Mouse (Mus musculus) stomach, postnatal 0 days (tissue): ENCODE results near the gene Acbd6. TPM values are rescaled to one million over a fixed set of nuclear protein-coding genes. Genes with fewer than 3 reads are reported as not detected.
A peak's percentile ranks its signal among the peaks of the same experiment; 100 is the strongest.

ENCODE experiments used
- ATAC-seq: fragments of 200-750 bp; cut with Nextera tagmentation; 2 replicates; pipeline ENCODE4 v1.8.0; 2017; ENCODE audit not compliant: low FRiP score, low TSS enrichment
- DNase-seq: peaks from one replicate; pipeline ENCODE4 v3.0.0-alpha.2; 2016; ENCODE audit warnings: low spot score
- H3K27ac ChIP-seq: fragments of 300-500 bp; sonication (generic); replicated peaks from 2 replicates; pipeline ENCODE4 v1.5.1; 2014; ENCODE audit warnings: mild to moderate bottlenecking, control low read depth
- H3K27me3 ChIP-seq: fragments of 300-500 bp; sonication (generic); 2 replicates; pipeline ENCODE4 v1.6.1; 2014; ENCODE audit warnings: low read length; ENCODE audit not compliant: control insufficient read depth, insufficient read depth
- H3K36me3 ChIP-seq: fragments of 300-500 bp; sonication (generic); 2 replicates; pipeline ENCODE4 v1.6.1; 2014; ENCODE audit warnings: low read length, mixed read lengths; ENCODE audit not compliant: control insufficient read depth, insufficient read depth
- H3K4me1 ChIP-seq: fragments of 300-500 bp; sonication (generic); replicated peaks from 2 replicates; pipeline ENCODE4 v1.6.1; 2014; ENCODE audit warnings: antibody characterized with exemption; ENCODE audit not compliant: control insufficient read depth, insufficient read depth
- H3K4me2 ChIP-seq: fragments of 300-500 bp; sonication (generic); replicated peaks from 2 replicates; pipeline ENCODE4 v1.6.1; 2014; ENCODE audit warnings: low read depth, mild to moderate bottlenecking, control low read depth, moderate library complexity
- H3K4me3 ChIP-seq: fragments of 300-500 bp; sonication (generic); 2 replicates; pipeline ENCODE4 v1.5.1; 2014; ENCODE audit warnings: low read depth, low read length, control low read depth
- H3K9ac ChIP-seq: fragments of 300-500 bp; sonication (generic); 2 replicates; pipeline ENCODE4 v1.6.1; 2014; ENCODE audit warnings: mild to moderate bottlenecking, low read length, control low read depth, mixed read lengths
- H3K9me3 ChIP-seq: fragments of 300-500 bp; sonication (generic); 2 replicates; pipeline ENCODE4 v1.6.1; 2016; ENCODE audit warnings: low read length; ENCODE audit not compliant: control insufficient read depth
- CTCF ChIP-seq: IDR thresholded peaks from 2 replicates; pipeline ENCODE4 v1.5.1; 2016; ENCODE audit warnings: antibody characterized with exemption, low read depth, mild to moderate bottlenecking, moderate library complexity
- EP300 ChIP-seq: optimal IDR thresholded peaks from 2 replicates; pipeline ENCODE3; 2016; ENCODE audit warnings: antibody characterized with exemption
- WGBS: fragments of 180-500 bp; shearing (Covaris S2); extraction: QIAGEN DNeasy Blood & Tissue Kit; methylation state at CpG from one replicate; pipeline ENCODE4 v1.1.7; 2014; 5-methylcytosine and 5-hydroxymethylcytosine counted together
- polyA plus RNA-seq: library from polyadenylated mRNA; unstranded; fragments of >200 nt; fragmentation: Nextera tagmentation; extraction: Ambion mirVana; gene quantifications from 2 replicates; pipeline ENCODE4 v1.2.1, GENCODE M21; 2015

The Acbd6 gene
- polyA plus RNA-seq, 1 experiment from 2014 or later: 55.9 TPM

- H3K4me2 ChIP-seq: no peak overlapping the region
- H3K36me3 ChIP-seq: no peaks in the 10 kb centered on the region
- peaks cover 3% of the 10 kb centered on the region; the same call in 1 of the 2 replicates for H3K27me3 ChIP-seq
- no peaks in the 10 kb centered on the region for H3K4me1 ChIP-seq
- H3K4me3 ChIP-seq: no peak overlapping the region
- DNase-seq (peak; percentile 77), ATAC-seq (no peak)
- H3K27ac ChIP-seq: no peak overlapping the region
- WGBS: 2% methylated on average over 13 of the region's 13 CpGs
- TF ChIP-seq EP300 (no peak), CTCF (no peak)
- no peaks in the 10 kb centered on the region for H3K9me3 ChIP-seq
- no peak overlapping the region for H3K9ac ChIP-seq
These were observed 164.3 kb downstream of the Acbd6 start for GRCm38 (mm10) chr1:155722185-155722584.

GRCm38 (mm10) chr1:155724301-155724700, 166.4 kb downstream of the Acbd6 start:
- no peaks in the 10 kb centered on the region for H3K9me3 ChIP-seq
- H3K4me2 ChIP-seq: no peak overlapping the region
- no peaks in the 10 kb centered on the region for H3K4me1 ChIP-seq
- H3K4me3 ChIP-seq: no peak overlapping the region
- ATAC-seq (no peak), DNase-seq (no peak)
- H3K36me3 ChIP-seq: no peaks in the 10 kb centered on the region
- TF ChIP-seq EP300: no peak
- no peak for TF ChIP-seq CTCF
- H3K27ac ChIP-seq: no peak overlapping the region
- peaks cover 3% of the 10 kb centered on the region; the same call in 1 of the 2 replicates for H3K27me3 ChIP-seq
- whole genome bisulfite sequencing: 67% methylated on average over 3 of the region's 3 CpGs
- no peak overlapping the region for H3K9ac ChIP-seq

DNA sequence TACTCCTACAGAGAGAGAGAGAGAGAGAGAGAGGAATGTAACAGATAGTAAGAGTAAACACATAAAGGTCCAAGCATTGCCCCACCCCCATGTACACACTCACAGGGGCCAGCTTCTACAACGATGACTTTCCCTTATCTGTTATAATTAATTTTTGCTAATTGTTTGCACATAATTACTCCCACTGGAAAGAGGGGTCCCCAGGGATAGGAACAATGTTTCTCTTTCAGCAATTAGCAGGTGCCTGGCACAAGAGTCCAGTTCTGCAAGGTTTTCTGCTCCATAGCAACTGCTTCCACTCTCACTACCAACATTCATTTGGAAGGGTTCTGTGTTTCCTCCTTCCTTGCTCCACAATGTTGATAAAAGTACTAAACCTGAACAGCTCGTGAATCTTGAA, 168.0 kb downstream of the Acbd6 start:
- DNase-seq: no peak
- no peaks in the 10 kb centered on the region for H3K9me3 ChIP-seq
- no peak overlapping the region for H3K4me2 ChIP-seq
- TF ChIP-seq EP300 (no peak), CTCF (no peak)
- no peak overlapping the region for H3K27ac ChIP-seq
- 44% methylated on average over 2 of the region's 2 CpGs for WGBS
- ATAC-seq: no peak
- H3K4me3 ChIP-seq: no peak overlapping the region
- no peaks in the 10 kb centered on the region for H3K4me1 ChIP-seq
- H3K36me3 ChIP-seq: no peaks in the 10 kb centered on the region
- H3K9ac ChIP-seq: no peak overlapping the region
- H3K27me3 ChIP-seq: peaks cover 8% of the 10 kb centered on the region; the same call in 1 of the 2 replicates

- no peak for DNase-seq
- ATAC-seq: no peak
- no peak overlapping the region for H3K9ac ChIP-seq
- H3K27me3 ChIP-seq: peaks cover 8% of the 10 kb centered on the region; the same call in 1 of the 2 replicates
- no peaks in the 10 kb centered on the region for H3K4me1 ChIP-seq
- no peak overlapping the region for H3K27ac ChIP-seq
- WGBS: 32% methylated on average over 10 of the region's 10 CpGs
- H3K9me3 ChIP-seq: no peaks in the 10 kb centered on the region
- H3K4me3 ChIP-seq: no peak overlapping the region
- TF ChIP-seq EP300 (no peak), CTCF (no peak)
- no peaks in the 10 kb centered on the region for H3K36me3 ChIP-seq
- H3K4me2 ChIP-seq: no peak overlapping the region
These were observed 169.9 kb downstream of the Acbd6 start for GRCm38 (mm10) chr1:155727830-155728229.

DNA sequence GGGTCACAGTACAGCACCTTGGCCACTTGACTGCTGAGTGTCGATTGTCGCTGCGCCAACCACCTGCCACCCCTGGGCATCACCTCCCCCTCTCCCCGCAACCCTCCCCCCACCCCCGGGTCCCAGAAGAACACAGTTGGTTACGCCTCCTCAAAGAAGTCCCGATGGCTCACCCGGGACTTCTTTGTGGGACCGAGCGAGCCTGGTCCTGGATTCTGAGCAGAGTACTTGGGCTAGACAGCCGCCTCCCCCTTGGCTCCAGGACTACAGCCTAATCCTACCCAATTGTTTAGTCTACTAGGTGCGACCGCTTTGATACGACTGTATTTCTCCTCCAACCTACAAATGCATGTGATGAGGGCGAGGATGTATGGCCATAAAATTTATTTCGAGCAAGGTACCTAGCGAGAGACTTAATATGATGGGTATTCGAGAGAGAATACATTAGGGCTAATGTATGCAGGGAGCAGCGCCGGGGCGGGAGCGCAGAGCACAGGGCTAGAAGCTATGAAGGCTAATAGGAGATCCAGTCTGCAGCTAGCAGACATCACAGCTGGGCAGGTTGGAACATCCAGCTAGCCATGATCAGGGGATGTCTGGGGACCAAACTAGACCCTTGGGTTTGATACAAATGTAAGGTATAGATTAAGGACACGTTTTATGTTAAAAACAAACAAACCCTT, 171.3 kb downstream of the Acbd6 start:
- WGBS: 4% methylated on average over 21 of the region's 23 CpGs
- no peak overlapping the region for H3K4me2 ChIP-seq
- H3K9me3 ChIP-seq: no peaks in the 10 kb centered on the region
- no peak overlapping the region for H3K27ac ChIP-seq
- TF ChIP-seq EP300 (no peak), CTCF (no peak)
- no peak for ATAC-seq
- H3K9ac ChIP-seq: no peak overlapping the region
- H3K36me3 ChIP-seq: no peaks in the 10 kb centered on the region
- H3K4me1 ChIP-seq: no peaks in the 10 kb centered on the region
- DNase-seq: no peak
- H3K27me3 ChIP-seq: peaks cover 4% of the 10 kb centered on the region; the same call in 1 of the 2 replicates
- H3K4me3 ChIP-seq: no peak overlapping the region

DNA sequence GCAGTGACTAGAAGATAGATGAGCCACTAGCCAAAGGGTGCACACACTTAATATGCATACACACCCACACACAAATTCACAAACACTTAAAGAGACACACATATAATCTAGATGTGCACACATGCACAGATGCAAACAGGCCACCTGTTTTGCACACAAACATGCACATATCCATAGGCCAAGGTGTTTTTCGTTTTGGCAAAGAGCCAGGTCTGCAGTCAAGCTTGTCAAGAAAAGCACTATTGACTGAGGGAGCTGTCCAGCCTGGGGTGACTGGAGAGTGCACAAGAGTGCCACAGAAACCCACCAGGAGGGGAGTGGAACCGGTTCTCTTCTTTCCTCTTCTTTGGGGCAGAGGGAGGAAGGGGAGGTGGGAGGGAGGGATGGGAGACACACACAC, 173.2 kb downstream of the Acbd6 start:
- no peak overlapping the region for H3K4me2 ChIP-seq
- peaks cover 14% of the 10 kb centered on the region; the same call in 1 of the 2 replicates for H3K27me3 ChIP-seq
- DNase-seq (peak; percentile 31), ATAC-seq (no peak)
- H3K36me3 ChIP-seq: no peaks in the 10 kb centered on the region
- no peak overlapping the region for H3K4me3 ChIP-seq
- no peak overlapping the region for H3K27ac ChIP-seq
- H3K9me3 ChIP-seq: no peaks in the 10 kb centered on the region
- no peaks in the 10 kb centered on the region for H3K4me1 ChIP-seq
- no peak overlapping the region for H3K9ac ChIP-seq
- 0% methylated on average over 2 of the region's 2 CpGs for WGBS
- TF ChIP-seq EP300 (no peak), CTCF (no peak)
